Mouse (Mus musculus) neural tube, embryonic 12.5 days (tissue): ENCODE results near the gene Gm1553. TPM values are rescaled to one million over a fixed set of nuclear protein-coding genes. Genes with fewer than 3 reads are reported as not detected.

Source experiments
- ATAC-seq: fragments of 200-750 bp; cut with Nextera tagmentation; 2 replicates; pipeline ENCODE4 v1.8.0; 2017; ENCODE audit warnings: low read depth, mild to moderate bottlenecking, moderate TSS enrichment, moderate library complexity; ENCODE audit not compliant: low FRiP score
- H3K27ac ChIP-seq: fragments of 300-500 bp; sonication (generic); 2 replicates; pipeline ENCODE4 v1.5.1; 2016
- H3K27me3 ChIP-seq: fragments of 300-500 bp; sonication (generic); replicated peaks from 2 replicates; pipeline ENCODE4 v1.6.1; 2016; ENCODE audit warnings: mild to moderate bottlenecking
- H3K36me3 ChIP-seq: fragments of 300-500 bp; sonication (generic); 2 replicates; pipeline ENCODE4 v1.6.1; 2016; ENCODE audit warnings: mild to moderate bottlenecking
- H3K4me1 ChIP-seq: fragments of 300-500 bp; sonication (generic); 2 replicates; pipeline ENCODE4 v1.6.1; 2016
- H3K4me2 ChIP-seq: fragments of 300-500 bp; sonication (generic); replicated peaks from 2 replicates; pipeline ENCODE4 v1.6.1; 2016; ENCODE audit warnings: mild to moderate bottlenecking
- H3K4me3 ChIP-seq: fragments of 300-500 bp; sonication (generic); 2 replicates; pipeline ENCODE4 v1.5.1; 2016
- H3K9ac ChIP-seq: fragments of 300-500 bp; sonication (generic); 2 replicates; pipeline ENCODE4 v1.6.1; 2016; ENCODE audit warnings: mild to moderate bottlenecking
- H3K9me3 ChIP-seq: fragments of 300-500 bp; sonication (generic); 2 replicates; pipeline ENCODE4 v1.6.1; 2016; ENCODE audit warnings: mild to moderate bottlenecking
- WGBS: fragments of 180-500 bp; shearing (Covaris S2); methylation state at CpG from one replicate; pipeline ENCODE4 v1.1.7; 2016; 5-methylcytosine and 5-hydroxymethylcytosine counted together
- polyA plus RNA-seq: library from polyadenylated mRNA; unstranded; fragments of >200 nt; fragmentation: Nextera tagmentation; extraction: Ambion mirVana; gene quantifications from 2 replicates; pipeline ENCODE4 v1.2.1, GENCODE M21; 2016

The Gm1553 gene
- polyA plus RNA-seq = not detected in 2 replicates

DNA sequence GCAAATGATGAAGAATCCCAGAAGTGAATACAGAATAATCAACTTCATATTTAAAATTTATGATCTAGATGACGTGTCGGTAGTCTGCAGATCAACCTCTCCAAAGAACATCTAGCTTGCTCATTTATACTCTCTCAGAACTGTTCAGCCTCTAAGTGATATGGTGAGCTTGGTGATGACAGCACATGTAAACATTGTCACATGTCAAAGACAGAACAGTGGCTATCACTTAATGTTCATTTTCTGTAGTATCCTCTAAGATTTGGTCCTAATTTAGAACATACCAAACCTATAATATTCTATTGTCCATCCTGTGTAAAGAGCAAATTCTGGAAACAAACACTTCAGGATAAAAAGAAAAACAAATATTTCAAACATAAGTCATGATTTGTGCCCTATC lies at the start of gene Gm1553:
TSS of gene Gm1553 (minus strand) at position 101 of the 400 bp plus-strand sequence.
- no peaks in the 10 kb centered on the region for H3K27me3 ChIP-seq
- no peaks in the 10 kb centered on the region for H3K9me3 ChIP-seq
- WGBS = 87% methylated on average over 2 of the region's 2 CpGs
- no peak within 1 kb of the TSS for H3K4me3 ChIP-seq
- no peaks in the 10 kb centered on the region for H3K36me3 ChIP-seq
- ATAC-seq = no peak
- no peaks in the 10 kb centered on the region for H3K4me1 ChIP-seq
- no peak within 1 kb of the TSS for H3K4me2 ChIP-seq
- no peak within 1 kb of the TSS for H3K9ac ChIP-seq
- H3K27ac ChIP-seq = no peak within 1 kb of the TSS

Other genes with a start within 250 kb of the Gm1553 start
- gene 4932415D10Rik, start 176.0 kb downstream of the Gm1553 start, polyA plus RNA-seq = not detected in 2 replicates
- gene Gm4924, start 138.4 kb downstream of the Gm1553 start, polyA plus RNA-seq = 14.8 TPM in 2 replicates
- 29.3 and 31.2 TPM in 2 replicates for gene 1190007I07Rik, start 130.6 kb upstream of the Gm1553 start, polyA plus RNA-seq
- 263 and 283 TPM in 2 replicates for gene Tdg, start 137.2 kb upstream of the Gm1553 start, polyA plus RNA-seq
- gene Glt8d2, start 198.0 kb upstream of the Gm1553 start, polyA plus RNA-seq = 3.7 and 4.2 TPM in 2 replicates
- gene Hcfc2, start 203.5 kb upstream of the Gm1553 start, polyA plus RNA-seq = 47.1 and 47.2 TPM in 2 replicates